Mouse (Mus musculus): ENCODE results near the gene Evpl.

DNA sequence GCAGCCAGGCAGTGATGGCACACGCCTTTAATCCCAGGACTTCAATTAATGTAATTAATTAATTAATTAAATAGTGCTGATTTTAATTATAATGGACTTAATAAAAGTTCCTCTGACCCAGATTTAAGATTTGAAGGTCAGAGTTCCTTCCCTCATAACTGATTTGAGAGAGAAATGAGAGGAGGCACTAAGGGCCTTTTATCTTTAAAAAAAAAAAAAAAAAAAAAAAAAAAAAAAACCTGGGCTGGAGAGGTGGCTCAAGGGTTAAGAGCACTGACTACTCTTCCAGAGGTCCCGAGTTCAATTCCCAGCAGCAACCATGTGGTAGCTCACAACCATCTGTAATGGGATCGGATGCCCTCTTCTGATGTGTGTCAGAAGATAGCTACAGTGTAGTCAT lies 29.2 kb downstream of the Evpl start:
- no peak for TF ChIP-seq POLR2A (IDR thresholded peaks at IDR 0.05; ENCODE audit: low read depth, low read length)
- no peak for TF ChIP-seq CTCF (IDR thresholded peaks at IDR 0.05; ENCODE audit: extremely low read depth, insufficient read depth, insufficient read length, insufficient replicate concordance)
